ENCODE assay signal across 12 mouse cellular contexts in the genomic region with DNA sequence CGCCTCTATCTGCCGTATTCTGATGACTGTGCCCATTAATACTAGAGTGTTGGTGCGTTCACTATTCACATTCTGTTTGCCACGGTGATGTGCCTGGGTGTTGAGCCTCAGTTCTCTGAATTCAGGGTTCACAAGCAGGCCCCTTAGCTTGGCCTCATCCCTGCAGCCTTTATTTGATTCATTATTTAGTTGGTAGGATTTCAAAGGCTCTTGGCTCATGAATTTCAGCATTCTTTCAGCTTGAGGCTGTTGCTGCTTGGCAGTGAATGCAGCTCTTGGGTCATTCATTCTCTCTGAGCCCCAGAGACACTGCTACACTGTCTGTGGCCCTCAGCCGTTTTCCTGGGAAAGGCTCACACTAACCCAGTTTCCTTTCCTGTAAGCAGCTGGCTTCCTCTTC. TPM values are rescaled to one million over a fixed set of nuclear protein-coding genes. Genes with fewer than 3 reads are reported as not detected.
DNase-seq lines count a peak whose midpoint lies in the region; ATAC-seq and TF ChIP-seq lines count a peak whose summit lies in the region.
"Had no signal": no experiment of that assay in that cellular context is flagged by ENCODE, and none has a peak within 500 bp of the region (broad histone marks: within the 10 kb centered on the region; RNA-seq: fewer than 3 reads in every experiment).

No protein-coding gene starts in this region.

- H3K4me1 ChIP-seq in stomach, postnatal 0 days (replicated peaks; ENCODE audit: control insufficient read depth, insufficient read depth), result no peaks in the 10 kb centered on the region
- H3K4me1 ChIP-seq: heart, embryonic 15.5 days; liver, embryonic 15.5 days had no signal

- no peaks in the 10 kb centered on the region for H3K27me3 ChIP-seq in stomach, postnatal 0 days (ENCODE audit: control insufficient read depth, insufficient read depth, low read length)
- H3K27me3 ChIP-seq: heart, embryonic 15.5 days had no signal

- H3K36me3 ChIP-seq in stomach, postnatal 0 days (ENCODE audit: control insufficient read depth, insufficient read depth, low read length), result no peaks in the 10 kb centered on the region
- H3K36me3 ChIP-seq: heart, embryonic 15.5 days; liver, embryonic 15.5 days had no signal

- TF ChIP-seq CTCF in stomach, postnatal 0 days (IDR thresholded peaks at IDR 0.05; ENCODE audit: low read depth), result no peak

- H3K9me3 ChIP-seq in stomach, postnatal 0 days (ENCODE audit: control insufficient read depth, low read length), result no peaks in the 10 kb centered on the region
- H3K9me3 ChIP-seq: heart, embryonic 15.5 days; liver, embryonic 15.5 days had no signal

- H3K4me2 ChIP-seq in stomach, postnatal 0 days (replicated peaks; ENCODE audit: low read depth), result no peak overlapping the region
- H3K4me2 ChIP-seq: heart, embryonic 15.5 days; liver, embryonic 15.5 days had no signal

- 0 out of 2 replicates have a peak overlapping the region, but pooled peaks have one; percentile 40 for H3K27ac ChIP-seq in stomach, postnatal 0 days (replicated peaks)
- H3K27ac ChIP-seq: heart, embryonic 15.5 days; liver, embryonic 15.5 days had no signal

- no peak for ATAC-seq in stomach, postnatal 0 days (ENCODE audit: low FRiP score, low TSS enrichment)

- TF ChIP-seq EP300 in stomach, postnatal 0 days (optimal IDR thresholded peaks at IDR 0.05), result no peak

- peak; percentile 16 to 45 for DNase-seq in cerebellum, postnatal 10 days
- no peak for DNase-seq in cerebellum, postnatal 4 days (ENCODE audit: low spot score in 2 of 2)
- peak; percentile 46 for DNase-seq in right cerebral cortex, adult 18-20 months
- DNase-seq in right cerebral cortex, postnatal 14 days, result no peak
- DNase-seq in left cerebral cortex, adult 18-20 months (ENCODE audit: low spot score in 2 of 2), result peak; percentile 12 to 14
- no peak for DNase-seq in stomach, postnatal 0 days (ENCODE audit: low spot score)
- DNase-seq in lung, postnatal 36 days, result no peak
- DNase-seq in thymus, postnatal 0 days (ENCODE audit: low spot score), result no peak

- 54% methylated on average over 5 of the region's 5 CpGs for WGBS in stomach, postnatal 0 days

- H3K4me3 ChIP-seq in stomach, postnatal 0 days (ENCODE audit: low read depth, low read length), result no peak overlapping the region
- H3K4me3 ChIP-seq: heart, embryonic 15.5 days; liver, embryonic 15.5 days had no signal

- H3K9ac ChIP-seq in stomach, postnatal 0 days (ENCODE audit: low read length), result no peak overlapping the region
- H3K9ac ChIP-seq: heart, embryonic 15.5 days; liver, embryonic 15.5 days had no signal

RNA-seq across cellular contexts. Expression of a gene that starts 4.4 kb away (rescaled TPM):
- 1 to 10 TPM in 1 of 2 experiments, under 1 TPM in 1; 0.96 to 1.6 TPM for total RNA-seq in left cerebral cortex, adult 18-20 months (2021)
- polyA plus RNA-seq in stomach, postnatal 0 days (2015; fragmentation: Nextera tagmentation; extraction: Ambion mirVana), result 1.2 and 2.1 TPM in 2 replicates
- polyA plus RNA-seq in thymus, postnatal 0 days (2015; fragmentation: Nextera tagmentation; extraction: Ambion mirVana), result 9.9 and 11.5 TPM in 2 replicates
- total RNA-seq: CH12.LX had no signal
- polyA plus RNA-seq: liver, embryonic 15.5 days had no signal

RNA-seq across cellular contexts. Expression of a gene that starts 18.9 kb away (rescaled TPM):
- total RNA-seq in left cerebral cortex, adult 18-20 months (2021), result 10 to 100 TPM; 75.6 to 80.4 TPM
- 559 and 590 TPM in 2 replicates for polyA plus RNA-seq in stomach, postnatal 0 days (2015; fragmentation: Nextera tagmentation; extraction: Ambion mirVana)
- 136 and 139 TPM in 2 replicates for polyA plus RNA-seq in thymus, postnatal 0 days (2015; fragmentation: Nextera tagmentation; extraction: Ambion mirVana)
- total RNA-seq: CH12.LX had no signal

RNA-seq across cellular contexts. Expression of a gene that starts 29.3 kb away (rescaled TPM):
- total RNA-seq in left cerebral cortex, adult 18-20 months (2021), result under 1 TPM; 0.52 to 0.70 TPM
- 271 and 299 TPM in 2 replicates for polyA plus RNA-seq in stomach, postnatal 0 days (2015; fragmentation: Nextera tagmentation; extraction: Ambion mirVana)
- polyA plus RNA-seq in thymus, postnatal 0 days (2015; fragmentation: Nextera tagmentation; extraction: Ambion mirVana), result 43.5 and 47.3 TPM in 2 replicates
- total RNA-seq: CH12.LX had no signal
- polyA plus RNA-seq: liver, embryonic 15.5 days had no signal

RNA-seq across cellular contexts. Expression of a gene that starts 34.1 kb away (rescaled TPM):
- not detected for total RNA-seq in left cerebral cortex, adult 18-20 months (2021)
- polyA plus RNA-seq in stomach, postnatal 0 days (2015; fragmentation: Nextera tagmentation; extraction: Ambion mirVana), result 0.65 and 1.2 TPM in 2 replicates
- polyA plus RNA-seq in thymus, postnatal 0 days (2015; fragmentation: Nextera tagmentation; extraction: Ambion mirVana), result 1.2 and 1.5 TPM in 2 replicates
- total RNA-seq: CH12.LX had no signal
- polyA plus RNA-seq: heart, embryonic 15.5 days; liver, embryonic 15.5 days; stomach, embryonic 14.5 days had no signal

RNA-seq across cellular contexts. Expression of a gene that starts 41.7 kb away (rescaled TPM):
- 10 to 100 TPM; 19.2 to 20.4 TPM for total RNA-seq in left cerebral cortex, adult 18-20 months (2021)
- 66.7 and 73.6 TPM in 2 replicates for polyA plus RNA-seq in stomach, postnatal 0 days (2015; fragmentation: Nextera tagmentation; extraction: Ambion mirVana)
- polyA plus RNA-seq in thymus, postnatal 0 days (2015; fragmentation: Nextera tagmentation; extraction: Ambion mirVana), result 146 and 154 TPM in 2 replicates

Comparison
In these comparisons a context has a peak if more than half of its experiments do, and no peak if none do; other contexts are left out.
1. DNase-seq: peak in cerebellum, postnatal 10 days (2 of 2), right cerebral cortex, adult 18-20 months (single experiment) and left cerebral cortex, adult 18-20 months (2 of 2); none in cerebellum, postnatal 4 days (0 of 2), right cerebral cortex, postnatal 14 days (single experiment), stomach, postnatal 0 days (single experiment), lung, postnatal 36 days (single experiment) and thymus, postnatal 0 days (single experiment).